Mouse (Mus musculus) neural tube, embryonic 14.5 days (tissue): ENCODE results near the gene Tlr9. TPM values are rescaled to one million over a fixed set of nuclear protein-coding genes. Genes with fewer than 3 reads are reported as not detected.

Experiments used
- ATAC-seq: fragments of 200-750 bp; cut with Nextera tagmentation; 2 replicates; pipeline ENCODE4 v1.8.0; 2017; ENCODE audit warnings: low read depth, mild to moderate bottlenecking, moderate TSS enrichment, moderate library complexity
- H3K27ac ChIP-seq: fragments of 300-500 bp; sonication (generic); 2 replicates; pipeline ENCODE4 v1.5.1; 2014; ENCODE audit warnings: low read depth, mild to moderate bottlenecking, control low read depth, low read length, moderate library complexity, mixed read lengths
- H3K27me3 ChIP-seq: fragments of 300-500 bp; sonication (generic); 2 replicates; pipeline ENCODE4 v1.6.1; 2014; ENCODE audit warnings: low read length; ENCODE audit not compliant: control insufficient read depth, insufficient read depth
- H3K36me3 ChIP-seq: fragments of 300-500 bp; sonication (generic); 2 replicates; pipeline ENCODE4 v1.6.1; 2014; ENCODE audit warnings: low read length, mixed read lengths; ENCODE audit not compliant: control insufficient read depth, insufficient read depth
- H3K4me1 ChIP-seq: fragments of 300-500 bp; sonication (generic); 2 replicates; pipeline ENCODE4 v1.6.1; 2014; ENCODE audit warnings: low read length; ENCODE audit not compliant: control insufficient read depth, insufficient read depth
- H3K4me2 ChIP-seq: fragments of 300-500 bp; sonication (generic); 2 replicates; pipeline ENCODE4 v1.6.1; 2014; ENCODE audit warnings: mild to moderate bottlenecking, low read depth, low read length, control low read depth
- H3K4me3 ChIP-seq: fragments of 300-500 bp; sonication (generic); 2 replicates; pipeline ENCODE4 v1.5.1; 2014; ENCODE audit warnings: low read depth, low read length, control low read depth, mixed read lengths
- H3K9ac ChIP-seq: fragments of 300-500 bp; sonication (generic); replicated peaks from 2 replicates; pipeline ENCODE4 v1.6.1; 2014; ENCODE audit warnings: low read depth, mild to moderate bottlenecking, control low read depth, low read length, mixed read lengths
- H3K9me3 ChIP-seq: fragments of 300-500 bp; sonication (generic); 2 replicates; pipeline ENCODE4 v1.6.1; 2016; ENCODE audit warnings: low read length; ENCODE audit not compliant: control insufficient read depth
- WGBS: fragments of 180-500 bp; shearing (Covaris S2); extraction: QIAGEN DNeasy Blood & Tissue Kit; methylation state at CpG from one replicate; pipeline ENCODE4 v1.1.7; 2014; 5-methylcytosine and 5-hydroxymethylcytosine counted together
- polyA plus RNA-seq: library from polyadenylated mRNA; unstranded; fragments of >200 nt; fragmentation: Nextera tagmentation; extraction: Ambion mirVana; gene quantifications from 2 replicates; pipeline ENCODE4 v1.2.1, GENCODE M21; 2014

Tlr9 gene
- 0.08 and 0.09 TPM in 2 replicates for polyA plus RNA-seq

- Histone ChIP-seq H3K9ac (no peak within 1 kb of the TSS), H3K36me3 (no peaks in the 10 kb centered on the region), H3K4me1 (no peaks in the 10 kb centered on the region), H3K4me2 (no peak within 1 kb of the TSS), H3K9me3 (no peaks in the 10 kb centered on the region), H3K27me3 (no peaks in the 10 kb centered on the region), H3K4me3 (no peak within 1 kb of the TSS), H3K27ac (no peak within 1 kb of the TSS)
- no peak for ATAC-seq
- 78% methylated on average over 4 of the region's 4 CpGs for WGBS
Measured at GRCm38 (mm10) chr9:106222261-106222851, at the start of gene Tlr9. Gene Tlr9 (plus strand): TSS chr9:106222598.

DNA sequence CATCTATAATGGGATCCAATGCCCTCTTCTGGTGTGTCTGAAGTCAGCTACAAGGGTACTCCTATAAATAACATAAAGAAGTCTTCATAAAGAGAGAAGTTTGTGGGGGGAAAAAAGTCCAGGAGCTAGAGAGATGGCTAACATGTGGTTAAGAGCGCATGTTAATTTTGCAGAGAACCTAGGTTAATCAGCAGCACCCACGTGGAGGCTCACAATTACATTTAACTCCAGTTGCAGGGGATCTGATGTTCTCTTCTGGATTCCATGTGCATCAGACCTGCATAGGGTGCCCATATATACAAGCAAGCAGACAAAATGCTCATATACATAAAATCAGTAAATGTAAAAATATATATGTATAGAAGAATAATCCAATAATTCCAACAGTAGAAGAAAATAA, 49.0 kb upstream of the Tlr9 start:
- peak overlapping the region; percentile 72 for H3K4me2 ChIP-seq
- H3K27ac ChIP-seq: no peak overlapping the region
- peaks cover 15% of the 10 kb centered on the region for H3K36me3 ChIP-seq
- WGBS: 71% methylated on average over 2 of the region's 2 CpGs
- H3K9me3 ChIP-seq: no peaks in the 10 kb centered on the region
- no peaks in the 10 kb centered on the region for H3K27me3 ChIP-seq
- no peak overlapping the region for H3K9ac ChIP-seq
- ATAC-seq: no peak
- peaks cover 34% of the 10 kb centered on the region for H3K4me1 ChIP-seq
- H3K4me3 ChIP-seq: peak overlapping the region; percentile 9; the same call in 1 of the 2 replicates

GRCm38 (mm10) chr9:106175552-106176200, 46.7 kb upstream of the Tlr9 start:
- Histone ChIP-seq H3K9me3 (no peaks in the 10 kb centered on the region), H3K4me3 (no peak overlapping the region), H3K27ac (no peak overlapping the region), H3K4me2 (no peak overlapping the region), H3K4me1 (peaks cover 29% of the 10 kb centered on the region), H3K27me3 (no peaks in the 10 kb centered on the region), H3K9ac (no peak overlapping the region), H3K36me3 (peaks cover 25% of the 10 kb centered on the region)
- 85% methylated on average over 3 of the region's 3 CpGs for WGBS
- no peak for ATAC-seq

DNA sequence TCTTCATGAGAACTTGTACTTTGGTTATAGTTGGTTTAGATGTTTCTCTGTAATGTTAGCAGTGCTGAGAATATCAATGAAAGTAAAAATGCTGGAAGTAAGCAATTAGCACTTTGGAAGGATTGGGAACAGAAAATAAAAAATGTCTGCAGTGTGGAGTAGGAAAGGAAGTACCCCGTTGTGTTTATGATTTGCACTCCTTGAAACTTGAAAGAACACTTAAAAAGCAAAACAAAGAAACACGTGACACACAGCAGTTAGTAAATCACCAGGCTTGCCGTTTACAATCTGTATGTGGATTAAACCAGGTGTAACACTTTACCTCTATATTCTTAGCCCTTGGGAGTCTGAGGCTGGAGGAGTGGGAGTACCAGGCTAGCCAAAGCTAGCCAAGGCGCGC, 45.6 kb upstream of the Tlr9 start:
- WGBS: 73% methylated on average over 5 of the region's 5 CpGs
- H3K27me3 ChIP-seq: no peaks in the 10 kb centered on the region
- no peak overlapping the region for H3K4me3 ChIP-seq
- H3K27ac ChIP-seq: no peak overlapping the region
- H3K4me2 ChIP-seq: no peak overlapping the region
- no peak overlapping the region for H3K9ac ChIP-seq
- H3K36me3 ChIP-seq: peaks cover 36% of the 10 kb centered on the region
- H3K9me3 ChIP-seq: no peaks in the 10 kb centered on the region
- no peak for ATAC-seq
- peaks cover 29% of the 10 kb centered on the region for H3K4me1 ChIP-seq

DNA sequence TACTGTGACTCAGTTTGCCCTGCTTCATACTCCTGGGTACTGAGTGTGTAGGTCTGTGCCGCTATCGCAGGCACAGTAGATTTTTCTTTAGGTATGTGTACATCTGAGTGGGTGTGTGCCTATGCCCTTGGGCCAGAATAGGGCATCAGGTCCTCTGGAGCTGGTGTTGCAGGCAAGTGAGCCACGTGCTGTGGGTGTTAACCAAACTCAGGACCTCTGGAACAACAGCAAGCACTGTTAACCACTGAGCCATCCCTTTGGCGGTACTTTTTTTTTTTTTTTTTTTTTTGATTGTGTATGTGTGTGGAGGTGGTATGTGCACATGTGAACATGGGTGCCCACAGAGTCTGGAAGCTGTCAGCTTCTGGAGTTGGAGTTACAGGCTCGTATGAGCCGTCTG, 44.6 kb upstream of the Tlr9 start:
- H3K27me3 ChIP-seq: no peaks in the 10 kb centered on the region
- ATAC-seq: no peak
- peaks cover 43% of the 10 kb centered on the region for H3K36me3 ChIP-seq
- H3K4me1 ChIP-seq: peaks cover 24% of the 10 kb centered on the region
- no peaks in the 10 kb centered on the region for H3K9me3 ChIP-seq
- no peak overlapping the region for H3K27ac ChIP-seq
- H3K4me2 ChIP-seq: no peak overlapping the region
- 89% methylated on average over 6 of the region's 6 CpGs for WGBS
- H3K9ac ChIP-seq: no peak overlapping the region
- H3K4me3 ChIP-seq: no peak overlapping the region

DNA sequence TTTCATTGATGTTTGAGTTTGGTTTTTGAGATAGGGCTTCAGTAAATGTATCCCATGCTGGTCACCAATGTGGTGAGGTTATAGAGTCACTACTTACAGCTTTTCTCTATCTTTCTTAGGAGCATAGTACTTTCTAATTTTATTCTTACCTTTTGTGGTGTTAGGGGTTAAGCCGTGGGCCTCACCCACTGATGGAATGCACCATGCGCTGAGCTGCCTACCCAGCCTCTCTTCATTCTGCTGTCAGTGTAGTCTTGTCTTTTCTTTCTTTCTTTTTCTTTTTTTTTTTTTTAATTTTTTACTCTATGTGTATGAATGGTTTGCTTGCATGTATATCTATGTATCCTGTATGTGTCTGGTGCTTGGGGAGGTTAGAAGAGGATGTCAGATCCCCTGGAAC, 42.9 kb upstream of the Tlr9 start:
- ATAC-seq: no peak
- WGBS: 94% methylated on average over 2 of the region's 2 CpGs
- Histone ChIP-seq H3K27ac (no peak overlapping the region), H3K9me3 (no peaks in the 10 kb centered on the region), H3K4me3 (no peak overlapping the region), H3K27me3 (no peaks in the 10 kb centered on the region), H3K4me1 (0 out of 2 replicates have a peak, but pooled peaks cover 9% of the 10 kb centered on the region), H3K9ac (no peak overlapping the region), H3K36me3 (peaks cover 59% of the 10 kb centered on the region), H3K4me2 (no peak overlapping the region)

- no peak overlapping the region for H3K27ac ChIP-seq
- no peak overlapping the region for H3K9ac ChIP-seq
- no peaks in the 10 kb centered on the region for H3K27me3 ChIP-seq
- no peak overlapping the region for H3K4me3 ChIP-seq
- H3K9me3 ChIP-seq: no peaks in the 10 kb centered on the region
- WGBS: 89% methylated on average over 3 of the region's 3 CpGs
- H3K36me3 ChIP-seq: peaks cover 63% of the 10 kb centered on the region
- H3K4me1 ChIP-seq: 0 out of 2 replicates have a peak, but pooled peaks cover 4% of the 10 kb centered on the region
- no peak overlapping the region for H3K4me2 ChIP-seq
- no peak for ATAC-seq
Measured at GRCm38 (mm10) chr9:106179964-106180363, 42.4 kb upstream of the Tlr9 start.

- Histone ChIP-seq H3K9me3 (no peaks in the 10 kb centered on the region), H3K27ac (no peak overlapping the region), H3K4me3 (no peak overlapping the region), H3K4me2 (no peak overlapping the region), H3K36me3 (peaks cover 80% of the 10 kb centered on the region), H3K27me3 (no peaks in the 10 kb centered on the region), H3K4me1 (no peaks in the 10 kb centered on the region), H3K9ac (no peak overlapping the region)
- 94% methylated on average over 4 of the region's 4 CpGs for WGBS
- no peak for ATAC-seq
Measured at GRCm38 (mm10) chr9:106182146-106182545, 40.3 kb upstream of the Tlr9 start.

DNA sequence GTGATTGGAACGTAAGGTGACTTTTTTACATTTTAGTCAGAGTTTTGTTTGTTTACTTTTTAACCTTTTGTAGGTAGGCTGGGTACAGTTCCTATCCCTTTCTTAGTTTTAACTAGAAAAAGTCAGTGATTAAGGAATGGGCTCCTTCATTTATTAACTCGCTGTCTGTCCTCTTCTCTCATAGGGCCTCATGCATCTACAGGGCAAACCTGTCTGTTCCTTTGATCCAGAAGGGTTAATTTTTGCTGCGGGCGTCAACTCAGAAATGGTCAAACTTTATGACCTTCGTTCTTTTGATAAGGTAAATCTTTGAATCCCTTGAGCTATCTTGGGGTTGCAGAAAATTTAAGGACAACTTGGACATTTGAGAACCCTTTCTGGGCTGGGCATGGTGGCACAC, 38.4 kb upstream of the Tlr9 start:
- Histone ChIP-seq H3K4me1 (no peaks in the 10 kb centered on the region), H3K4me3 (no peak overlapping the region), H3K9ac (no peak overlapping the region), H3K9me3 (no peaks in the 10 kb centered on the region), H3K27me3 (no peaks in the 10 kb centered on the region), H3K4me2 (no peak overlapping the region), H3K27ac (no peak overlapping the region), H3K36me3 (peaks cover 81% of the 10 kb centered on the region)
- no peak for ATAC-seq
- 96% methylated on average over 5 of the region's 5 CpGs for WGBS
